Mouse (Mus musculus) hindbrain, embryonic 15.5 days (tissue): ENCODE results near the gene Batf3. TPM values are rescaled to one million over a fixed set of nuclear protein-coding genes. Genes with fewer than 3 reads are reported as not detected.

Experiments
- ATAC-seq: fragments of 200-750 bp; cut with Nextera tagmentation; 2 replicates; pipeline ENCODE4 v1.8.0; 2017; ENCODE audit warnings: low read depth, moderate number of reproducible peaks, moderate TSS enrichment; ENCODE audit not compliant: low FRiP score
- H3K27ac ChIP-seq: fragments of 300-500 bp; sonication (generic); replicated peaks from 2 replicates; pipeline ENCODE4 v1.5.1; 2015; ENCODE audit warnings: mild to moderate bottlenecking, inconsistent platforms
- H3K27me3 ChIP-seq: fragments of 300-500 bp; sonication (generic); 2 replicates; pipeline ENCODE4 v1.6.1; 2015; ENCODE audit warnings: control low read depth, inconsistent platforms
- H3K36me3 ChIP-seq: fragments of 300-500 bp; sonication (generic); 2 replicates; pipeline ENCODE4 v1.6.1; 2015; ENCODE audit warnings: control low read depth, inconsistent platforms
- H3K4me1 ChIP-seq: fragments of 300-500 bp; sonication (generic); replicated peaks from 2 replicates; pipeline ENCODE4 v1.6.1; 2015; ENCODE audit warnings: control low read depth, inconsistent platforms
- H3K4me2 ChIP-seq: fragments of 300-500 bp; sonication (generic); 2 replicates; pipeline ENCODE4 v1.6.1; 2015; ENCODE audit warnings: moderate library complexity, mild to moderate bottlenecking, inconsistent platforms
- H3K4me3 ChIP-seq: fragments of 300-500 bp; sonication (generic); 2 replicates; pipeline ENCODE4 v1.5.1; 2015; ENCODE audit warnings: mild to moderate bottlenecking, inconsistent platforms
- H3K9ac ChIP-seq: fragments of 300-500 bp; sonication (generic); 2 replicates; pipeline ENCODE4 v1.6.1; 2015; ENCODE audit warnings: inconsistent platforms
- H3K9me3 ChIP-seq: fragments of 300-500 bp; sonication (generic); 2 replicates; pipeline ENCODE4 v1.6.1; 2016; ENCODE audit warnings: control low read depth, inconsistent platforms
- WGBS: fragments of 180-500 bp; shearing (Covaris S2); methylation state at CpG from one replicate; pipeline ENCODE4 v1.1.7; 2015; 5-methylcytosine and 5-hydroxymethylcytosine counted together
- polyA plus RNA-seq: library from polyadenylated mRNA; unstranded; fragments of >200 nt; fragmentation: Nextera tagmentation; extraction: Ambion mirVana; gene quantifications from 2 replicates; pipeline ENCODE4 v1.2.1, GENCODE M21; 2015

Gene Batf3
- polyA plus RNA-seq = 2.0 and 2.3 TPM in 2 replicates

DNA sequence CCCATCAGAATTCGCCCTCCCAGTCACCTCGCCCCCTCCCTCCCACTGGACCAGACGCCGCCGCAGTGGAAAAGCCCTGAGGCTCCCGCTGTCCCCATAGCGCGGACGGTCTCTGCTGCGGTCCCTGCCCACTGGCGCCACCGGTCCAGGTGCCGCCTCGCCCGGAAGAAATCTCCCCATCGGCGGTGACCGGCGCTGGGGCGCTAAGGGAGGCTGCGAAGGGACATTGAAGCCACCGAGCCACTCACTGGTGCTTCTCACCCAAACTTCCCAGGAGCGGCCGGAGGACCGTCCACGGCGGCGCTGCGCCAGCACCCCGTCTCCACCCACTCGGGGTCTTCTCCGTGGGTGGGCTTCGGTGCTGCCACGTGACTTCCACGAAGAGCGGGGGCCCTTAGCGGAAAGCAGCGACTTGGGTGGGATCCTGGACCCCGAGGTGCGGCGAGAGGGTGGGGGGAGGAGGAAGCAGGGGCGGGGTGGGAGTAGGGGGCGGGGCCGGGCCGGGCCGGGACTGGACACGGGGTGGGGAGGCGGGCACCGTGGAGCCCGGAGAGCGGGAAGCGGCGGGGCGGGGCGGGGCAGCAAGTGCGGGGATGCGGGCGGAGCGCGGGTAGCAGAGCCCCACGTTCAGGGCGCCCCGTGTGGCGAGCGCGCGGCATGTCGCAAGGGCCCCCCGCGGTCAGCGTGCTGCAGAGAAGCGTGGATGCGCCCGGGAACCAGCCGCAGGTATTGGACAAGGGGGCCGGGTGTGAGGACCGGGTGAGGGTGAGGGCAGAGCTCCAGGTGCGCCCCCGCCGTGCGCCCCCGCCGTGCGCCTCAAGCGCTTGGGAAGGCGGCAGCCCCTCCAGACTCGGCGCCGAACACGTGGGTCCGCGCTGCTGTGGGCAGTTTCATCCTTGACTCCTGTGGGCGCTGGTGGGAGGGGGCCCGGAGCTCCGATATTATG, at the start of gene Batf3:
Batf3 (plus strand) TSS at position 46 of the 946 bp plus-strand sequence.
- Histone ChIP-seq H3K9me3 (no peaks in the 10 kb centered on the region), H3K9ac (peak within 1 kb of the TSS; percentile 39), H3K4me1 (peaks cover 17% of the 10 kb centered on the region), H3K36me3 (no peaks in the 10 kb centered on the region), H3K27me3 (peaks cover 22% of the 10 kb centered on the region), H3K4me3 (peak within 1 kb of the TSS; percentile 66), H3K4me2 (peak within 1 kb of the TSS; percentile 100), H3K27ac (no peak within 1 kb of the TSS)
- peak; percentile 73 for ATAC-seq
- WGBS = under 1% methylated on average over 89 of the region's 95 CpGs

DNA sequence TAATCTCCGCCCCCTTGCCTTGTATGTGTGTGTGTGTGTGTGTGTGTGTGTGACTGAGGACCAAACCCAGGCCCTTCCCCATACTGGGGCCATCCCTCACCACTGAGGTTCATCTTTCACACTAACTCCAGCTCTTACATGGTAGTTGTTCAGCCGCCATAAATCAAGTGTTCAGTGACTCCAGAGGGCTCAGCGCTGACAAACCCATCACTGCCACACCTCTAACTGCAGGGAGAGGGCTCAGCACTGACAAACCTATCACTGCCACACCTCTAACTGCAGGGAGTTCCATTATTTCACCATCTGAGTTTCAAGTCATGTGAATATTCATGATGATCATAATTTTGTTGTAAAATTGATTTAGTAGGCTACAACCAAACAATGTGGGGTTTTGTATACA, 44.1 kb upstream of the Batf3 start:
- Histone ChIP-seq H3K9me3 (no peaks in the 10 kb centered on the region), H3K27me3 (no peaks in the 10 kb centered on the region), H3K27ac (no peak overlapping the region), H3K36me3 (no peaks in the 10 kb centered on the region; the same call in 1 of the 2 replicates), H3K4me3 (no peak overlapping the region), H3K9ac (no peak overlapping the region), H3K4me1 (no peaks in the 10 kb centered on the region), H3K4me2 (no peak overlapping the region)
- WGBS = 89% methylated on average over 3 of the region's 3 CpGs
- no peak for ATAC-seq

DNA sequence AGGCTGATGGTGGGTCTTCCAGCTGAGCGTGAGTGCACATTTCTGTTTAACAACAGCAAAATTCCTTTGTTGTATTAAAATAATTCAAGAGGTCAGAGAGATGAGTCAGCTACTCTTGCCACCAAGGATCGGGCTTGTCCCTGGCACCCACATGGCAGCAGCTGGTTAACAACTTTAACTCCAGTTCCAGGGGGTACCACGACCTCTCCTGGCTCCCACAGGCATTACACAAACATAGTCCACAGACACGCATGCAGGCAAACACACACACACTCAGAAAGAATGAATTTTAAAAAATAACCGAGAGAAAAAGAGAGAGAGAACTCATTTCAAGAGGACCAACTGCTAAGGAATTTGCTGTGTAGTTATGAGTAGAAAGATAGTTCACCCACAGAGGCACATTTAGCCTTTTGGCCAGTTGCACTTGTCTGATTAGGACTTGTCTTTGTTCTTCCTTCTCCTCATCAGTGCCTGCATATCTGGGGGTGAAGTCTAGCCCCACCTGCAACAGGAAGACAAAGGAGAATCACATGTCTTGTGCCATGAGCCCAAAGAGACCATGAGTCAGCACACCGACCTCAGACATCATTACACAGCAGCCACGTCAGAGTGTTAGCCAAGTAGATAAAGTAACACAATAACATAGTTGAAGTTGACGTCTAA, 42.6 kb upstream of the Batf3 start:
- Histone ChIP-seq H3K27ac (no peak overlapping the region), H3K4me1 (no peaks in the 10 kb centered on the region), H3K27me3 (no peaks in the 10 kb centered on the region), H3K9ac (no peak overlapping the region), H3K9me3 (no peaks in the 10 kb centered on the region), H3K4me3 (no peak overlapping the region), H3K4me2 (no peak overlapping the region), H3K36me3 (no peaks in the 10 kb centered on the region; the same call in 1 of the 2 replicates)
- WGBS = 79% methylated on average over 8 of the region's 8 CpGs
- ATAC-seq = no peak

DNA sequence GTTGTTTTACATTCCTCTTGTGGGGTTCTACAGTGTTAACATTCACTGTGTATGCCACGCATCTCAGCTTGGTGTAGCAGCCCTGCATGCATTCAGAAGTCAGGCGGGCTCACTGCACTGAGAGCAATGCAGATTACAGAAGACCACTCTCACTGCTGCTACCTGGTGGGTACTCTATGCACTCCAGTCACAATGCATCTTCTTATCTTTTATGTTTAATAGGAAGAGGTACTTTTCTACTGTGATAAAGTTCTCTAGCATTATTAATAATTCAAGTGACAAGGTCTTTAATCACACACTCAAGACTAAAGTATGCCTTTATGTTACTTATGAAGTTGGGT, 42.1 kb upstream of the Batf3 start:
- no peak for ATAC-seq
- Histone ChIP-seq H3K9me3 (no peaks in the 10 kb centered on the region), H3K4me1 (no peaks in the 10 kb centered on the region), H3K9ac (no peak overlapping the region), H3K4me3 (no peak overlapping the region), H3K4me2 (no peak overlapping the region), H3K36me3 (no peaks in the 10 kb centered on the region; the same call in 1 of the 2 replicates), H3K27me3 (no peaks in the 10 kb centered on the region), H3K27ac (no peak overlapping the region)
- 72% methylated on average over 2 of the region's 2 CpGs for WGBS

DNA sequence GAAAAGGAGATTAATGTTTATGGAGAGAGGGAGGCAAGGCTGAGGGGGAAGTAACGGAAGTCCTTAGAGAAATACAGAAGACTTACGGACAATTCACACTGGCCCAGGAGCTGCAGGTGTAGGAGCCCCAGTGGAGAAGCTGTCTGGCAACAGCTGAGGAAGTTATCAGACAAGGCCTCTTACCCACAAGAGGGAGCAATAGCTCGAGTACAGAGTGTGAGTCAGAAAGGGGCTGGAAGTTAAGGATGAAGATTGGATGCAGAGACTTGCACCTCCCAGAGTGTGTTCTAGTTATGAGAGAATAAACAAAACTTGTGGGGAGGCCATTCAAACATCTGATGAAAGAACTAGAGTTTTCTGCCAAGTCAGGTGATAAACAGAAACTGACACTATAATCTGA, 40.2 kb upstream of the Batf3 start:
- no peak overlapping the region for H3K9ac ChIP-seq
- ATAC-seq = no peak
- H3K9me3 ChIP-seq = no peaks in the 10 kb centered on the region
- peaks cover 7% of the 10 kb centered on the region for H3K4me1 ChIP-seq
- H3K36me3 ChIP-seq = no peaks in the 10 kb centered on the region; the same call in 1 of the 2 replicates
- H3K4me3 ChIP-seq = no peak overlapping the region
- WGBS = 66% methylated on average over 3 of the region's 3 CpGs
- no peak overlapping the region for H3K27ac ChIP-seq
- H3K27me3 ChIP-seq = no peaks in the 10 kb centered on the region
- H3K4me2 ChIP-seq = no peak overlapping the region

DNA sequence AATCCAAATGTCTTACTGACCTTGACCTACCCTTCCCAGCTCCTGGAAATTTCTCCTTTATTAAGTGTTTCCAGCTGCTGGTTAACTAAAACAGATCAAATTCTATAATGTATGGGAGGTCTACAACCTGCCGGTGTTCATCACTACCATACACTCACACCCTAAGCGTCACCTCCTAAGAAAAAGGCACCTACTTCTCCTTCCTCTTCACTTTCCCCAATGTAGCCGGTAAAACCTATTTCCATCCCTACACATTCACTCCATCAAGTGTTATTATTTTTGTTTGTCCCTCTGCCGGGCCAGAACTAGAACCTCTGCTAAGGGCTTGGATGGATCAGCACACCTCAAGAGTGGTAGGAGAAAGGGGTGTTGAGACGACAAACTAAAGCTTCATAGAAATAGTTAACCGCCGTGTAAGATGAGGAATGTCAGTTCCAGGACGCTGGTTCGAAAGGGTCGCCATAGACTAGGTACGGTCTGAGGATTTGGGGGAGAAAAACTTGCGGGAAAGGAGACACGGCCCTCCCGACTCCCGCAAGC, 35.3 kb upstream of the Batf3 start:
- H3K27ac ChIP-seq = peak overlapping the region; percentile 84
- no peak; the same call in 1 of the 2 replicates for ATAC-seq
- peak overlapping the region; percentile 89 for H3K4me2 ChIP-seq
- no peaks in the 10 kb centered on the region for H3K27me3 ChIP-seq
- H3K36me3 ChIP-seq = no peaks in the 10 kb centered on the region
- 5% methylated on average over 15 of the region's 15 CpGs for WGBS
- H3K9ac ChIP-seq = peak overlapping the region; percentile 86
- peak overlapping the region; percentile 88 for H3K4me3 ChIP-seq
- no peaks in the 10 kb centered on the region for H3K9me3 ChIP-seq
- peaks cover 18% of the 10 kb centered on the region for H3K4me1 ChIP-seq

DNA sequence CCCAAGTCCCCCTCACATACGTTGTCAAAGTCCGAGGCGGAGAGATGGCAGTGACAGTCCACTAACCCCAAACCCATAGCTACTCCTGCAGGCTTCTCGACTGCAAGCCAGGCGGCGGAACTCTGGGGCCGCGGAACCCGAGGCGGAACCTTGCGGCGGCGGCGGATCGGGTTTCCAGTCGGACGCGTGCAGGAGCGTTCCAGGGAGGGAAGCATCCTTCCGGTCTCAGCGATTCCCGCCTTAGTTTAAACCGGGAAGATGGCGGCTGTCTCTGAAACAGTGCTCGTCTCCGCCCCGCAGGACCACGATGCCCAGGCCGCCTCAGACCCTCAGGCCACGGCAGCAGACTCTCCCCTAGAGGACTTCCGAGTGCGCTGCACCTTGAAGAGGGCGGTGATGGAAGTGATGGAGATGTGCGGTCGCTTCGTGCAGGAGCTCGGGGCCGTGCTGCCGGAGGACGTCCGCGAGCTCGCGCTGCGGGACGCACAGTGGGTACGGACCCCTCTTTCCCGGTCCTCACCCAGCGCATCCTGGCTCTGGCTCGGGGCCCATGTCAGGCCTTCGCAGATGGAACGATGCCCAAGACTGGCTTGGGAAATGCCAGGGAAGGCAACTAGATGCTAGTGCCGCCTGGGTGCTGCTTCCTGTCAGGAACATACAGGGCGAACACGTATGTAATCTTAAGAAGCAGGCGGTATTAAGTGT, 34.7 kb upstream of the Batf3 start, which contains the start of the genes Tatdn3 and Nsl1:
Tatdn3 (minus strand) TSS at position 152 of the 705 bp plus-strand sequence.
Nsl1 (plus strand) TSS at position 232 of the 705 bp plus-strand sequence.
- Histone ChIP-seq H3K4me1 (peaks cover 18% of the 10 kb centered on the region), H3K9me3 (no peaks in the 10 kb centered on the region), H3K4me3 (peak within 1 kb of the TSS; percentile 88), H3K36me3 (no peaks in the 10 kb centered on the region), H3K27ac (peak within 1 kb of the TSS; percentile 84), H3K27me3 (no peaks in the 10 kb centered on the region), H3K9ac (peak within 1 kb of the TSS; percentile 86), H3K4me2 (peak within 1 kb of the TSS; percentile 89)
- peak; percentile 93 for ATAC-seq
- under 1% methylated on average over 56 of the region's 56 CpGs for WGBS

DNA sequence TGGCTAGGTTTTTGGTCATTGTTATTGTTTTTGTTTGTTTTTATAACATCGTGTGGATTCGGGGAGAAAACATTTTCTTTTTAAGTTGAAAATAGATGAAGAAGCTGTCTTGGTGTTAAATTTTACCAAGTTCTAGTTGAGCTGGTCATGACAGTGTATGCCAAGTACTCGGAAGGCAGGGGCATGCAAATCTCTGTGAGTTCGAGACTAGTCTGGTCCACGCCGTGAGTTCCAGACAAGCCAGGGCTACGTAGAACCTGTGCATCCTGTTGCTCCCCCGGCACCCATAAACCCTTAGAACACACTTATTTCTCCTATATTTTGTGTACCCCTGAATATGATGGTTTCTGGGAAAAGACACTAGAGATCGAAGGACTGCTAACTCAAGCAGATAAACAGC, 33.9 kb upstream of the Batf3 start:
- Histone ChIP-seq H3K36me3 (no peaks in the 10 kb centered on the region), H3K9ac (no peak overlapping the region), H3K27ac (no peak overlapping the region), H3K4me1 (peaks cover 18% of the 10 kb centered on the region), H3K9me3 (no peaks in the 10 kb centered on the region), H3K4me2 (peak overlapping the region; percentile 89), H3K4me3 (peak overlapping the region; percentile 88), H3K27me3 (no peaks in the 10 kb centered on the region)
- 70% methylated on average over 9 of the region's 9 CpGs for WGBS
- ATAC-seq = no peak

DNA sequence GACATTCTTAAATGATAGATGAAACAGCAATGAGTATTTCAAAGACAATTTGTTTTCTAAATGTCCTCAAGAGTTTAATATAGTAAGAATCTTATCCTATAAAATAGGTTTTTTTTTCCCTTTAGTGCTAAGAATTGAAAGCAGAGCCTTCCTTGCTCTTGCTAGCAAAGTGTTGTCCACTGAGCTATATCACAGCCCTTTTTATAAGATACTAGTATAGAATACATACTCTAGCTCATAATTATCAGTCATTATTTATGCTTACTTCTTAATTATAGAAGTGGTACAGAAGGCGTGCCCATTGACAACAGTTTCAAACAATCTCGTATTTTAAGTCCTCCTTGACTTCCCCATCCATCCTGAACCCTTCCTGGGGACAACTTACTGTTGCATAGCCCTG, 33.1 kb upstream of the Batf3 start:
- H3K27ac ChIP-seq = no peak overlapping the region
- no peaks in the 10 kb centered on the region for H3K27me3 ChIP-seq
- ATAC-seq = no peak
- H3K4me3 ChIP-seq = no peak overlapping the region
- no peaks in the 10 kb centered on the region for H3K9me3 ChIP-seq
- peaks cover 18% of the 10 kb centered on the region for H3K4me1 ChIP-seq
- H3K36me3 ChIP-seq = no peaks in the 10 kb centered on the region
- no peak overlapping the region for H3K4me2 ChIP-seq
- H3K9ac ChIP-seq = no peak overlapping the region
- 89% methylated on average over 2 of the region's 2 CpGs for WGBS

DNA sequence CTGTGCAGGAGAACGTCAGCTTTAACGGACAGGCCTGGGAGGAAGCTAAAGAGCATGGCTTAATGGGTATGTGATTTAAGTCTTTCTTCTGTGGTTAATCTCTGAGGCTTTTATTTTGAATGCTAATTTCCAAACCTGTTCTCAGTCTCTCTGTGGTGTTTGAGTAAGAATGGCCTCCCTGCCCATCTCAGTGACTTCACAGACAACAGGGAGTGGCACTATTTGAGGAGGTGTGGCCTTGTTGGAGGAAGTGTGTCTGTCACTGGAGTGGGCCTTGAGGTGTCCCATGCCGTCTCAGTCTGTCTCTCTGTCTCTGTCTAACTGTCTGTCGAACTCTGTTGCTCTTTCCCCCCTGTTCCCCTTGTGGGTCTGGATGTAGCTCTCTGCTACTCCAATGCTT, 32.5 kb upstream of the Batf3 start:
- WGBS = 91% methylated on average over 4 of the region's 4 CpGs

DNA sequence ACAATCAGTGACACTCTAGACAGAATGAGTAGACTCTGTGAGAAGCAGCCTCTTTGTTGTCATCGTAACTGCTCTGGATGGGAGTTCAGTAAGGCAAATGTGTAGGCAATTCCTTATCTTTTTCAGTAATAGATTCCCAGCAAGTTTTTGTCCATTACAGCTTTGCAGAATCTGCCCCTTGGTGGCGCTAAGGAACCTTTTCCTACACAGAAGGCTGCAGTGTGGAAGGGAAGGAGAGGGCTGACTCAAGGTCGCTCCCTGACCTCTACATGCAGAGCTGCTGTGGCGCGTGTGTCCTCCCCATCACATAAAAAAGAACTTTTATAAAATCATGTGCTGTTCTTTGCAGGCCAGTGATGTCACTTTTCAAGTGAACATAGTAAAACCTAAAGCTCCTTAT, 29.3 kb upstream of the Batf3 start:
- Histone ChIP-seq H3K4me3 (no peak overlapping the region), H3K27ac (no peak overlapping the region), H3K36me3 (no peaks in the 10 kb centered on the region), H3K4me1 (peaks cover 7% of the 10 kb centered on the region), H3K9me3 (no peaks in the 10 kb centered on the region), H3K9ac (no peak overlapping the region), H3K4me2 (no peak overlapping the region), H3K27me3 (no peaks in the 10 kb centered on the region)
- no peak for ATAC-seq
- WGBS = 83% methylated on average over 5 of the region's 5 CpGs

More for the DNA sequence above, 32.5 kb upstream of the Batf3 start:
- Histone ChIP-seq H3K36me3 (no peaks in the 10 kb centered on the region), H3K4me3 (no peak overlapping the region), H3K27ac (no peak overlapping the region), H3K27me3 (no peaks in the 10 kb centered on the region), H3K4me2 (no peak overlapping the region), H3K9ac (no peak overlapping the region), H3K4me1 (peaks cover 18% of the 10 kb centered on the region), H3K9me3 (no peaks in the 10 kb centered on the region)
- no peak for ATAC-seq
